Mouse (Mus musculus): Measurements from ENCODE around the gene Kcnab2.

DNA sequence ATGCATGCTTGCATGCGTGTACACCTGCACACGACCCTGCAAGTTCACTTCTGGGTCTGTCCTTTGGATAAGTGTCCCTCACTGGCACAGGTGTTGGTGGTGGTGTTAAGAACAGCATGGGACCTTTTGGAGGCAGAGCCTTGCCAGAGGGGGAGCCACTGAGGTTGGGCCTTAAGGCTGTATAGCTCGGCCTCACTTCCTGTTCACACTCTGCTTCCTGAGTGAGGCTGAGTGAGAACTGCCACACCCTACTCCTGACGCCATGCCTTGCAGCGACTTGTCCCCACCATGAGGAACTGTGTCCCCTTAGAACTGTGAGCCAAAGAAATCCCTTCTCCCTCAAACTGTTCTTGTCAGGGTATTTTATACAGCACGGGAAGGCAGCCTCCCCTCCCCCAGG, 26.3 kb downstream of the Kcnab2 start:
- TF ChIP-seq CTCF (IDR thresholded peaks at IDR 0.05 in 2 of 3, conservative IDR thresholded peaks at IDR 0.05 in 1 of 3; ENCODE audit: control insufficient read depth in 1 of 3, insufficient read depth in 1 of 3, low read depth in 2 of 3, low read length in 3 of 3, poor library complexity in 1 of 3, severe bottlenecking in 1 of 3) (no peak), EP300 (IDR thresholded peaks at IDR 0.05; ENCODE audit: low read depth in 1 of 2, low read length in 2 of 2) (no peak), TAL1 (IDR thresholded peaks at IDR 0.05; ENCODE audit: low read length) (no peak), KAT2A (conservative IDR thresholded peaks at IDR 0.05; ENCODE audit: low read depth, low read length) (no peak), RAD21 (IDR thresholded peaks at IDR 0.05; ENCODE audit: low read depth, low read length) (no peak), POLR2A (IDR thresholded peaks at IDR 0.05; ENCODE audit: control insufficient read depth in 1 of 2, insufficient read depth in 1 of 2, low read depth in 1 of 2, low read length in 2 of 2, poor library complexity in 1 of 2) (no peak), MAFK (IDR thresholded peaks at IDR 0.05; ENCODE audit: borderline replicate concordance, low read depth, low read length) (no peak), BHLHE40 (IDR thresholded peaks at IDR 0.05; ENCODE audit: borderline replicate concordance, low read depth, low read length) (no peak), NELFE (IDR thresholded peaks at IDR 0.05; ENCODE audit: low read depth, low read length) (no peak), E2F4 (IDR thresholded peaks at IDR 0.05; ENCODE audit: borderline replicate concordance, low read depth, low read length) (no peak), SIN3A (IDR thresholded peaks at IDR 0.05; ENCODE audit: low read length) (no peak), NRF1 (IDR thresholded peaks at IDR 0.05; ENCODE audit: insufficient read depth, low read depth, low read length, poor library complexity, severe bottlenecking) (no peak), GABPA (IDR thresholded peaks at IDR 0.05; ENCODE audit: low read depth, low read length) (no peak)
